Comparison of ENCODE assay signal across 14 mouse cellular contexts in the genomic region with DNA sequence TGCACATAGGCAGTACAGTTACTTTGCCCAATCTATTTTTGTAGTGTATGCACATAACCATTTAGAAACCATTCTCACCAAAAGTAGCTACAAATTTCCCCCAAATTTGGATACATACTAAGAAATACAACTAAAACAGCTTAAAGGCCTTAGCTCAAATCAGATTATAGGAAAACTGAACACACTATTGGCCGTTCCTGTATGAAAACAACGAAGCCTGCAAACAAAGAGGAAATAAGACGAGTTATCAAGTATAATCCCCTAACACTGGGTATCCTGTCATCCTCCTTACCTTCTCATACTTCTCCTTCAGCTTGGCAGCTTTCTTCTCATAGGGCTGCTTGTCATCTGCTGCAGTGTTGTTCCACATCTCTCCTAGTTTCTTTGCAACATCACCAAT. TPM values are rescaled to one million over a fixed set of nuclear protein-coding genes. Genes with fewer than 3 reads are reported as not detected.
DNase-seq lines count a peak whose midpoint lies in the region; ATAC-seq lines count a peak whose summit lies in the region.
"Had no signal": no experiment of that assay in that cellular context is flagged by ENCODE, and none has a peak within 500 bp of the region (broad histone marks: within the 10 kb centered on the region; RNA-seq: fewer than 3 reads in every experiment).

No protein-coding gene starts in this region.

- no peak overlapping the region for H3K9ac ChIP-seq in hindbrain, embryonic 13.5 days
- H3K9ac ChIP-seq in hindbrain, embryonic 11.5 days (ENCODE audit: low read depth, low read length): no peak overlapping the region
- no peak overlapping the region for H3K9ac ChIP-seq in midbrain, embryonic 14.5 days (replicated peaks; ENCODE audit: low read length)
- no peak overlapping the region for H3K9ac ChIP-seq in midbrain, embryonic 15.5 days
- no peak overlapping the region for H3K9ac ChIP-seq in forebrain, embryonic 14.5 days (ENCODE audit: low read length)
- no peak overlapping the region for H3K9ac ChIP-seq in intestine, embryonic 16.5 days (ENCODE audit: low read depth, low read length)

- ATAC-seq in hindbrain, embryonic 13.5 days (ENCODE audit: low FRiP score): no peak
- ATAC-seq in hindbrain, embryonic 11.5 days (ENCODE audit: low FRiP score): no peak
- no peak for ATAC-seq in midbrain, embryonic 14.5 days (ENCODE audit: low FRiP score, low TSS enrichment)
- no peak for ATAC-seq in midbrain, embryonic 15.5 days (replicated peaks)
- no peak for ATAC-seq in forebrain, embryonic 14.5 days
- no peak for ATAC-seq in intestine, embryonic 16.5 days

- no peaks in the 10 kb centered on the region for H3K9me3 ChIP-seq in hindbrain, embryonic 13.5 days
- H3K9me3 ChIP-seq in hindbrain, embryonic 11.5 days (ENCODE audit: control insufficient read depth, low read length): no peaks in the 10 kb centered on the region
- H3K9me3 ChIP-seq in midbrain, embryonic 14.5 days (ENCODE audit: control insufficient read depth, low read length): no peaks in the 10 kb centered on the region
- no peaks in the 10 kb centered on the region for H3K9me3 ChIP-seq in midbrain, embryonic 15.5 days
- H3K9me3 ChIP-seq in forebrain, embryonic 14.5 days (replicated peaks; ENCODE audit: control insufficient read depth, low read length): no peaks in the 10 kb centered on the region
- no peaks in the 10 kb centered on the region for H3K9me3 ChIP-seq in intestine, embryonic 16.5 days (ENCODE audit: control insufficient read depth, low read length)
- H3K9me3 ChIP-seq: liver, embryonic 15.5 days had no signal

- peak overlapping the region; percentile 78; the same call in 1 of the 2 replicates for H3K4me2 ChIP-seq in hindbrain, embryonic 13.5 days
- H3K4me2 ChIP-seq in hindbrain, embryonic 11.5 days (replicated peaks; ENCODE audit: low read depth, low read length): no peak overlapping the region
- H3K4me2 ChIP-seq in midbrain, embryonic 14.5 days (ENCODE audit: low read length): peak overlapping the region; percentile 82
- H3K4me2 ChIP-seq in midbrain, embryonic 15.5 days: no peak overlapping the region; the same call in 1 of the 2 replicates
- peak overlapping the region; percentile 20; the same call in 1 of the 2 replicates for H3K4me2 ChIP-seq in forebrain, embryonic 14.5 days (ENCODE audit: low read length)
- no peak overlapping the region for H3K4me2 ChIP-seq in intestine, embryonic 16.5 days (ENCODE audit: low read depth, low read length)

- no peak overlapping the region for H3K27ac ChIP-seq in hindbrain, embryonic 13.5 days
- H3K27ac ChIP-seq in hindbrain, embryonic 11.5 days (ENCODE audit: low read depth, low read length): no peak overlapping the region
- no peak overlapping the region for H3K27ac ChIP-seq in midbrain, embryonic 14.5 days (replicated peaks; ENCODE audit: low read depth, low read length)
- no peak overlapping the region for H3K27ac ChIP-seq in midbrain, embryonic 15.5 days
- no peak overlapping the region for H3K27ac ChIP-seq in forebrain, embryonic 14.5 days (ENCODE audit: low read depth, low read length)
- no peak overlapping the region for H3K27ac ChIP-seq in intestine, embryonic 16.5 days (ENCODE audit: low read length)

- no peak for DNase-seq in hindbrain, embryonic 11.5 days (ENCODE audit: low spot score)
- no peak for DNase-seq in midbrain, embryonic 14.5 days
- DNase-seq in forebrain, embryonic 14.5 days (ENCODE audit: low spot score): no peak
- no peak for DNase-seq in T-cell, adult 2 months (ENCODE audit: low spot score)
- DNase-seq: heart, postnatal 4 days; kidney, adult 11 months had no signal

- H3K36me3 ChIP-seq in hindbrain, embryonic 13.5 days: peaks cover 29% of the 10 kb centered on the region
- no peaks in the 10 kb centered on the region for H3K36me3 ChIP-seq in hindbrain, embryonic 11.5 days (ENCODE audit: control insufficient read depth, insufficient read depth, low read length)
- peaks cover 24% of the 10 kb centered on the region for H3K36me3 ChIP-seq in midbrain, embryonic 14.5 days (ENCODE audit: control insufficient read depth, insufficient read depth, low read length)
- H3K36me3 ChIP-seq in midbrain, embryonic 15.5 days (replicated peaks): no peaks in the 10 kb centered on the region
- H3K36me3 ChIP-seq in forebrain, embryonic 14.5 days (ENCODE audit: control insufficient read depth, insufficient read depth, low read length): peaks cover 36% of the 10 kb centered on the region
- peaks cover 10% of the 10 kb centered on the region for H3K36me3 ChIP-seq in intestine, embryonic 16.5 days (ENCODE audit: control insufficient read depth, insufficient read depth, low read length)

- WGBS in hindbrain, embryonic 13.5 days: 83% methylated on average over 3 of the region's 3 CpGs
- WGBS in hindbrain, embryonic 11.5 days: 90% methylated on average over 3 of the region's 3 CpGs
- WGBS in midbrain, embryonic 14.5 days: 66% methylated on average over 3 of the region's 3 CpGs
- 67% methylated on average over 3 of the region's 3 CpGs for whole genome bisulfite sequencing in midbrain, embryonic 15.5 days
- WGBS in forebrain, embryonic 14.5 days: 69% methylated on average over 3 of the region's 3 CpGs
- WGBS in intestine, embryonic 16.5 days: 68% methylated on average over 3 of the region's 3 CpGs

- H3K4me1 ChIP-seq in hindbrain, embryonic 13.5 days (replicated peaks): peaks cover 23% of the 10 kb centered on the region
- no peaks in the 10 kb centered on the region; the same call in 1 of the 2 replicates for H3K4me1 ChIP-seq in hindbrain, embryonic 11.5 days (replicated peaks; ENCODE audit: control insufficient read depth, insufficient read depth, low read length)
- H3K4me1 ChIP-seq in midbrain, embryonic 14.5 days (ENCODE audit: control insufficient read depth, insufficient read depth, low read length): peaks cover 18% of the 10 kb centered on the region
- H3K4me1 ChIP-seq in midbrain, embryonic 15.5 days: peaks cover 27% of the 10 kb centered on the region
- peaks cover 7% of the 10 kb centered on the region; the same call in 1 of the 2 replicates for H3K4me1 ChIP-seq in forebrain, embryonic 14.5 days (ENCODE audit: control insufficient read depth, insufficient read depth, low read length)
- H3K4me1 ChIP-seq in intestine, embryonic 16.5 days (ENCODE audit: control insufficient read depth, insufficient read depth, low read length): peaks cover 10% of the 10 kb centered on the region; the same call in 1 of the 2 replicates

- 0 out of 2 replicates have a peak overlapping the region, but pooled peaks have one; percentile 74 for H3K4me3 ChIP-seq in hindbrain, embryonic 13.5 days
- H3K4me3 ChIP-seq in hindbrain, embryonic 11.5 days (ENCODE audit: low read depth, low read length): no peak overlapping the region
- H3K4me3 ChIP-seq in midbrain, embryonic 14.5 days (replicated peaks; ENCODE audit: low read depth, low read length): no peak overlapping the region; the same call in 1 of the 2 replicates
- no peak overlapping the region for H3K4me3 ChIP-seq in midbrain, embryonic 15.5 days
- 0 out of 2 replicates have a peak overlapping the region, but pooled peaks have one; percentile 84 for H3K4me3 ChIP-seq in forebrain, embryonic 14.5 days (ENCODE audit: low read depth, low read length)
- H3K4me3 ChIP-seq in intestine, embryonic 16.5 days (ENCODE audit: low read length): no peak overlapping the region

- H3K27me3 ChIP-seq in hindbrain, embryonic 13.5 days: no peaks in the 10 kb centered on the region
- no peaks in the 10 kb centered on the region for H3K27me3 ChIP-seq in hindbrain, embryonic 11.5 days (ENCODE audit: control insufficient read depth, insufficient read depth, low read length)
- no peaks in the 10 kb centered on the region for H3K27me3 ChIP-seq in midbrain, embryonic 14.5 days (ENCODE audit: control insufficient read depth, insufficient read depth, low read length)
- no peaks in the 10 kb centered on the region for H3K27me3 ChIP-seq in midbrain, embryonic 15.5 days (replicated peaks)
- no peaks in the 10 kb centered on the region for H3K27me3 ChIP-seq in forebrain, embryonic 14.5 days (replicated peaks; ENCODE audit: control insufficient read depth, insufficient read depth, low read length)
- no peaks in the 10 kb centered on the region for H3K27me3 ChIP-seq in intestine, embryonic 16.5 days (replicated peaks; ENCODE audit: control insufficient read depth, insufficient read depth, low read length)
- H3K27me3 ChIP-seq: liver, embryonic 15.5 days had no signal

RNA-seq across cellular contexts. Expression of a gene that starts 54.5 kb away (rescaled TPM):
- 5.4 and 6.6 TPM in 2 replicates for polyA plus RNA-seq in hindbrain, embryonic 13.5 days (2015; fragmentation: Nextera tagmentation; extraction: Ambion mirVana)
- not detected in 2 replicates for polyA plus RNA-seq in hindbrain, embryonic 11.5 days (2014; fragmentation: Nextera tagmentation; extraction: Ambion mirVana)
- polyA plus RNA-seq in midbrain, embryonic 14.5 days (2014; fragmentation: Nextera tagmentation; extraction: Ambion mirVana): not detected in 2 replicates
- 6.5 and 8.6 TPM in 2 replicates for polyA plus RNA-seq in midbrain, embryonic 15.5 days (2015; fragmentation: Nextera tagmentation; extraction: Ambion mirVana)
- polyA plus RNA-seq in forebrain, embryonic 14.5 days (2014; fragmentation: Nextera tagmentation; extraction: Ambion mirVana): 8.4 TPM in 1 of 2 replicates, not detected in the other
- polyA plus RNA-seq in intestine, embryonic 16.5 days (2015; fragmentation: Nextera tagmentation; extraction: Ambion mirVana): 0.80 and 1.0 TPM in 2 replicates
- polyA plus RNA-seq: brain, embryonic 14.5 days; cerebellum, adult 2 months; gonadal fat pad, adult 2 months; liver, embryonic 15.5 days; spleen, adult 2 months had no signal

Comparison
In these comparisons a context has a peak if more than half of its experiments do, and no peak if none do; other contexts are left out.
1. H3K4me2 ChIP-seq: peak in hindbrain, embryonic 13.5 days (single experiment), midbrain, embryonic 14.5 days (single experiment) and forebrain, embryonic 14.5 days (single experiment); none in hindbrain, embryonic 11.5 days (single experiment), midbrain, embryonic 15.5 days (single experiment) and intestine, embryonic 16.5 days (single experiment).
2. H3K4me3 ChIP-seq: peak in hindbrain, embryonic 13.5 days (single experiment) and forebrain, embryonic 14.5 days (single experiment); none in hindbrain, embryonic 11.5 days (single experiment), midbrain, embryonic 14.5 days (single experiment), midbrain, embryonic 15.5 days (single experiment) and intestine, embryonic 16.5 days (single experiment).